Mouse (Mus musculus): ENCODE measurements around the gene Gtf2f2. TPM values are rescaled to one million over a fixed set of nuclear protein-coding genes. Genes with fewer than 3 reads are reported as not detected.

Gene Gtf2f2
- polyA plus RNA-seq, 1 experiment from 2014 or later = 25.4 TPM

DNA sequence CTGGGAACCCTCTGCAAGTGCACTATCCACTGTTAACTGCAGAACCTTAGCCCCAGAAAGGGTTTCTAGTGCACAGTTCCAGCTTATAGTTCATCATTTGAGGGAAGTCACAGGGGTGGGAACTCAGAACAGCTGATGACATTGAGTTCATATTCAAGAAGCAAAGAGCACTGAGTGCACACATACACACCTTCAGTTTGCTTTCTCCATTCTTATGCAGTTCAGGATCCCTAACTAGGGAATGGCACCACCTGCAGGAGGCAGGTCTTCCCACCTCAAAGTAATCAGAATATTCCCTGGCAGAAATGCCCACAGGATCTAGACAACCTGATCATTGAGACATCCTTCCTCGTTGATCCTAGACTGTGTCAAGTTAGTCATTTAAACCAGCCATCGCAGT is 151.0 kb downstream of the Gtf2f2 start:
- peaks cover 15 to 22% of the 10 kb centered on the region in 2 experiments for H3K4me1 ChIP-seq (ENCODE audit: control insufficient read depth in 2 of 2, insufficient read depth in 2 of 2, low read length in 2 of 2)
- ATAC-seq (ENCODE audit: insufficient number of reproducible peaks, insufficient read depth, low FRiP score, low read depth) = no peak
- WGBS = 72% methylated on average over 2 of the region's 2 CpGs

DNA sequence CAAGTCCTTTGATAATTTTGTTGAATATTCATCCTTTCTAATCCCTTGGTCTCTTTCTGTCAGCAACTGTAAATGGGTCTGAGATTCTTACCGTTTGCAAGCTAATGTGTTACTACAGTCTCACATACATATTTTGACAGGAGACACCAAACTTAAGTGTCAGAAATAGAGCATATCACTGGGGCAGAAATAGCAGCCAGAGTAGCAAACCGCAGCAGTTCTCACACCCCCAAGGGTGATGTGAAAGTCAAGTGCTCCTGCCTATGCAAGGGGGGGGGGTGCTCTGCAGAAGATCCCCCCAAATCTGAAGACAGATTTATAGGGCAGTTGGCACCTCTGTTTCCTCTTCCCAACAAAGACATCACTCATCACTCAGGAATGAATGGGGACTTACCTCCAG is 152.5 kb downstream of the Gtf2f2 start:
- no peak for ATAC-seq (ENCODE audit: insufficient number of reproducible peaks, insufficient read depth, low FRiP score, low read depth)
- H3K9ac ChIP-seq (ENCODE audit: low read length) = no peak overlapping the region
- H3K4me2 ChIP-seq (ENCODE audit: low read length) = 0 out of 2 replicates have a peak overlapping the region, but pooled peaks have one; percentile 11
- H3K36me3 ChIP-seq (ENCODE audit: control insufficient read depth, insufficient read depth, low read length) = peaks cover 11% of the 10 kb centered on the region; the same call in 1 of the 2 replicates
- no peak overlapping the region for H3K4me3 ChIP-seq (ENCODE audit: control insufficient read depth in 1 of 2, insufficient read depth in 1 of 2, low read depth in 1 of 2, low read length in 2 of 2)
- H3K9me3 ChIP-seq (ENCODE audit: control insufficient read depth, low read length) = 0 out of 2 replicates have a peak, but pooled peaks cover 6% of the 10 kb centered on the region
- peak overlapping the region in 1 of 2 experiments; percentile 53; a peak in 2 of 4 replicates for H3K27ac ChIP-seq (replicated peaks in 1 of 2; ENCODE audit: control insufficient read depth in 1 of 2, insufficient read depth in 1 of 2, low read depth in 2 of 2, low read length in 2 of 2)
- no peaks in the 10 kb centered on the region for H3K27me3 ChIP-seq (ENCODE audit: control insufficient read depth, insufficient read depth, low read length)
- peaks cover 8 to 10% of the 10 kb centered on the region in 2 experiments; a peak in 2 of 4 replicates for H3K4me1 ChIP-seq (ENCODE audit: control insufficient read depth in 2 of 2, insufficient read depth in 2 of 2, low read length in 2 of 2)
- 16% methylated on average over 2 of the region's 2 CpGs for WGBS

More for the DNA sequence above, 151.0 kb downstream of the Gtf2f2 start:
- Histone ChIP-seq H3K9me3 (ENCODE audit: control insufficient read depth, low read length) (0 out of 2 replicates have a peak, but pooled peaks cover 6% of the 10 kb centered on the region), H3K27me3 (ENCODE audit: control insufficient read depth, insufficient read depth, low read length) (no peaks in the 10 kb centered on the region), H3K4me3 (ENCODE audit: control insufficient read depth in 1 of 2, insufficient read depth in 1 of 2, low read depth in 1 of 2, low read length in 2 of 2) (no peak overlapping the region), H3K27ac (replicated peaks in 1 of 2; ENCODE audit: control insufficient read depth in 1 of 2, insufficient read depth in 1 of 2, low read depth in 2 of 2, low read length in 2 of 2) (no peak overlapping the region), H3K9ac (ENCODE audit: low read length) (no peak overlapping the region), H3K36me3 (ENCODE audit: control insufficient read depth, insufficient read depth, low read length) (0 out of 2 replicates have a peak, but pooled peaks cover under 1% of the 10 kb centered on the region), H3K4me2 (ENCODE audit: low read length) (no peak overlapping the region)

DNA sequence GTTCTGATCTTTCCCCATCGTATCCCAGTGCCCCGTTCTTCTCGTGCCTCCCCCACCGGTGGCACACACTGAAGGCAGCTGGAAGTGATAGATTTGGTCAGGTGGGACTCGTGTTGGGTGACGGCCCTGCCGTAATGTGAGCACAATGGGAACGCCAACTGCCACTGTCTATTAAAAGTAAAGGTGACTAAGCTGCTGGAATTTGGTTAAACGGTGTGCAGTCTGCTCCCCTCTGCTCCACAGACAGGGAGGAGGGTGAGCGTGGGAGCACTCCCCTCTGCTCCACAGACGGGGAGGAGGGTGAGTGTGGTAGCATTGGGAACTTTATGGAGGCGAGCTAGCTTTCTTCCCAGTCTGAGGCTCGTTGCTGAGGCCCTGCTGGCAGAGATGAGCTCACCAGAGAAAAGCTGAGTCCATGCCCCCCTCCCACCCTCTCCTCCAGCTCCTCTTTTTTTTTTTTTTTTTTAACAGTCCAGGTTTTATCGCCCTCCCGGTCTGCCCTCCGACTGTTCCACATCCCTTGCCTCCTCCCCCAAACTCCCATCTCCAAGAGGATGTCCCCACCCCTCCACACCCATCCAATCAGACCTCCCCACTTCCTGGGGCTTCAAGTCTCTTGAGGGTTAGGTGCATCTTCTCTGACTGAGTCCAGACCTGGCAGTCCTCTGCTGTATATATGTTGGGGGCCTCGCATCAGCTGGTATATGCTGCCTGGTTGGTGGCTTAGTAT is 155.2 kb downstream of the Gtf2f2 start:
- Histone ChIP-seq H3K4me2 (ENCODE audit: low read length) (no peak overlapping the region), H3K9me3 (ENCODE audit: control insufficient read depth, low read length) (no peaks in the 10 kb centered on the region), H3K27me3 (ENCODE audit: control insufficient read depth, insufficient read depth, low read length) (no peaks in the 10 kb centered on the region), H3K36me3 (ENCODE audit: control insufficient read depth, insufficient read depth, low read length) (peaks cover 30% of the 10 kb centered on the region), H3K4me1 (ENCODE audit: control insufficient read depth in 2 of 2, insufficient read depth in 2 of 2, low read length in 2 of 2) (peaks cover 2 to 9% of the 10 kb centered on the region in 2 experiments; a peak in 1 of 4 replicates), H3K27ac (replicated peaks in 1 of 2; ENCODE audit: control insufficient read depth in 1 of 2, insufficient read depth in 1 of 2, low read depth in 2 of 2, low read length in 2 of 2) (no peak overlapping the region), H3K9ac (ENCODE audit: low read length) (no peak overlapping the region), H3K4me3 (ENCODE audit: control insufficient read depth in 1 of 2, insufficient read depth in 1 of 2, low read depth in 1 of 2, low read length in 2 of 2) (no peak overlapping the region)
- ATAC-seq (ENCODE audit: insufficient number of reproducible peaks, insufficient read depth, low FRiP score, low read depth) = no peak
- 56% methylated on average over 17 of the region's 17 CpGs for WGBS

DNA sequence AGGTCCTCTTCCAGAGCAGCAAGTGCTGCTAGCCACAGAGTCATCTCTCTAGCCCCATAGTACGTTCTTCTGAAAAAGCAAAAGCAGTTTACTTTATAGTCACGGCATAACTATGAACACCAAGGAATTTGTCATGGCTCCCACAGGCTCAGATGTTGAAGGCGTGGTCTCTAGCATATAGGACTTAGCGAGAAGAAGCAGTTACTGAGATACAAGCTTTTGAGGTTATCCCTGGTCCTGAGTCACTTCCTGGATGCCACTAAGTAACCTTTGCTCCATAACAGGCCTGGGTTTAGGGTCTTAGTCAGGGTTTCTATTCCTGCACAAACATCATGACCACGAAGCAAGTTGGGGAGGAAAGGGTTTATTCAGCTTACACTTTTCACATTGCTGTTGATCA is 158.6 kb downstream of the Gtf2f2 start:
- Histone ChIP-seq H3K4me2 (ENCODE audit: low read length) (no peak overlapping the region), H3K27ac (replicated peaks in 1 of 2; ENCODE audit: control insufficient read depth in 1 of 2, insufficient read depth in 1 of 2, low read depth in 2 of 2, low read length in 2 of 2) (no peak overlapping the region), H3K9ac (ENCODE audit: low read length) (no peak overlapping the region), H3K36me3 (ENCODE audit: control insufficient read depth, insufficient read depth, low read length) (peaks cover 64% of the 10 kb centered on the region), H3K27me3 (ENCODE audit: control insufficient read depth, insufficient read depth, low read length) (no peaks in the 10 kb centered on the region), H3K9me3 (ENCODE audit: control insufficient read depth, low read length) (no peaks in the 10 kb centered on the region), H3K4me3 (ENCODE audit: control insufficient read depth in 1 of 2, insufficient read depth in 1 of 2, low read depth in 1 of 2, low read length in 2 of 2) (no peak overlapping the region), H3K4me1 (ENCODE audit: control insufficient read depth in 2 of 2, insufficient read depth in 2 of 2, low read length in 2 of 2) (peaks cover 2 to 25% of the 10 kb centered on the region in 2 experiments; a peak in 3 of 4 replicates)
- ATAC-seq (ENCODE audit: insufficient number of reproducible peaks, insufficient read depth, low FRiP score, low read depth) = no peak
- WGBS = 86% methylated on average over 5 of the region's 5 CpGs

DNA sequence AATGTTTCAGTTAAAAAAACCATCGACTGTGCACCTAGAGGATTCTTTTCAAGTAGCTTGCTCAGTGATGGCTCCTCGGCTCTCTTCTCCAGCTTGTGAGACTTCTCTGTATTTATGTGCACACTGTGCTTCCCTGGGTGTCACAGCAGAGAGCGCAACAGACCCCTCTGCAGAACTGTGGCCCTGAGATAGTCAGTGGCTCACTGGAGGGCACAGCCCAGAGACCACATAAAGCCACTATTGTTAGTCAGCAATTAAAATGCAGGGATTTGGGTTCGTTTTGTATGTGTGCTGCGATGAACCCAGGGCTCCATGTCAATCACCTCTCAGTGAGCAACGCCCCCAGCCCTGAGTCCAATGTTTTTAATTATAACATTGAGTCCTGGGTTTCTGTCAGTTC is 159.8 kb downstream of the Gtf2f2 start:
- Histone ChIP-seq H3K9ac (ENCODE audit: low read length) (no peak overlapping the region), H3K9me3 (ENCODE audit: control insufficient read depth, low read length) (no peaks in the 10 kb centered on the region), H3K27me3 (ENCODE audit: control insufficient read depth, insufficient read depth, low read length) (no peaks in the 10 kb centered on the region), H3K4me1 (ENCODE audit: control insufficient read depth in 2 of 2, insufficient read depth in 2 of 2, low read length in 2 of 2) (peaks cover 4 to 31% of the 10 kb centered on the region in 2 experiments; a peak in 3 of 4 replicates), H3K36me3 (ENCODE audit: control insufficient read depth, insufficient read depth, low read length) (peaks cover 72% of the 10 kb centered on the region), H3K27ac (replicated peaks in 1 of 2; ENCODE audit: control insufficient read depth in 1 of 2, insufficient read depth in 1 of 2, low read depth in 2 of 2, low read length in 2 of 2) (no peak overlapping the region), H3K4me2 (ENCODE audit: low read length) (no peak overlapping the region), H3K4me3 (ENCODE audit: control insufficient read depth in 1 of 2, insufficient read depth in 1 of 2, low read depth in 1 of 2, low read length in 2 of 2) (no peak overlapping the region)
- 79% methylated on average over 6 of the region's 6 CpGs for WGBS
- ATAC-seq (ENCODE audit: insufficient number of reproducible peaks, insufficient read depth, low FRiP score, low read depth) = no peak

GRCm38 (mm10) chr14:75849842-75850568 is 160.7 kb downstream of the Gtf2f2 start:
- no peak overlapping the region for H3K27ac ChIP-seq (replicated peaks in 1 of 2; ENCODE audit: control insufficient read depth in 1 of 2, insufficient read depth in 1 of 2, low read depth in 2 of 2, low read length in 2 of 2)
- H3K4me1 ChIP-seq (ENCODE audit: control insufficient read depth in 2 of 2, insufficient read depth in 2 of 2, low read length in 2 of 2) = peaks cover 4 to 31% of the 10 kb centered on the region in 2 experiments; a peak in 3 of 4 replicates
- no peak overlapping the region for H3K4me2 ChIP-seq (ENCODE audit: low read length)
- no peak overlapping the region for H3K4me3 ChIP-seq (ENCODE audit: control insufficient read depth in 1 of 2, insufficient read depth in 1 of 2, low read depth in 1 of 2, low read length in 2 of 2)
- no peaks in the 10 kb centered on the region for H3K27me3 ChIP-seq (ENCODE audit: control insufficient read depth, insufficient read depth, low read length)
- ATAC-seq (ENCODE audit: insufficient number of reproducible peaks, insufficient read depth, low FRiP score, low read depth) = no peak
- no peak overlapping the region for H3K9ac ChIP-seq (ENCODE audit: low read length)
- no peaks in the 10 kb centered on the region for H3K9me3 ChIP-seq (ENCODE audit: control insufficient read depth, low read length)
- 84% methylated on average over 6 of the region's 6 CpGs for WGBS
- peaks cover 72% of the 10 kb centered on the region for H3K36me3 ChIP-seq (ENCODE audit: control insufficient read depth, insufficient read depth, low read length)

DNA sequence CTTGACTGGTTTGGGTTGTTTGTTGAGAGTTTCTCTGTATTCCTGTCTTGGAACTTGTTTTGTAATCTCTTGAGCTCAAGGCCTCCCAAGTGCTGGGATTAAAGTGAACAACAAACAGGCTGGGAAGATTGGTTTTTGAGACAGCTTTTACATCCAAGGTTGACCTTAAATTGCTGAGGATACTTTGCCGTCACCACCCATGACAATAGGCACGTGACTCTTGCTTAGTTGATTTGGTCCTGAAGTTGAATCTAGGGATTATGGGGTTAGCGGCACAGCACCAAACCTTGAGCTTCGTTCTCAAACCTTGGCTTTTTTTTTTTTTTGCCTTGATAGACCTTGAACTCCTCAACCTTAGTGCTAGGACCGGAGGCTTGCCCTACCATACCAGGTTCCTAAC is 161.4 kb downstream of the Gtf2f2 start:
- peaks cover 68% of the 10 kb centered on the region for H3K36me3 ChIP-seq (ENCODE audit: control insufficient read depth, insufficient read depth, low read length)

More for the DNA sequence above, 161.4 kb downstream of the Gtf2f2 start:
- no peaks in the 10 kb centered on the region for H3K27me3 ChIP-seq (ENCODE audit: control insufficient read depth, insufficient read depth, low read length)
- no peak for ATAC-seq (ENCODE audit: insufficient number of reproducible peaks, insufficient read depth, low FRiP score, low read depth)
- 83% methylated on average over 5 of the region's 5 CpGs for WGBS
- no peak overlapping the region for H3K4me2 ChIP-seq (ENCODE audit: low read length)
- H3K9me3 ChIP-seq (ENCODE audit: control insufficient read depth, low read length) = no peaks in the 10 kb centered on the region
- peaks cover 4 to 31% of the 10 kb centered on the region in 2 experiments; a peak in 3 of 4 replicates for H3K4me1 ChIP-seq (ENCODE audit: control insufficient read depth in 2 of 2, insufficient read depth in 2 of 2, low read length in 2 of 2)
- no peak overlapping the region for H3K27ac ChIP-seq (replicated peaks in 1 of 2; ENCODE audit: control insufficient read depth in 1 of 2, insufficient read depth in 1 of 2, low read depth in 2 of 2, low read length in 2 of 2)
- H3K4me3 ChIP-seq (ENCODE audit: control insufficient read depth in 1 of 2, insufficient read depth in 1 of 2, low read depth in 1 of 2, low read length in 2 of 2) = no peak overlapping the region
- H3K9ac ChIP-seq (ENCODE audit: low read length) = no peak overlapping the region

Data from heart, embryonic 14.5 days (tissue).